7 mouse cellular contexts compared by ENCODE assay signal in the genomic region with DNA sequence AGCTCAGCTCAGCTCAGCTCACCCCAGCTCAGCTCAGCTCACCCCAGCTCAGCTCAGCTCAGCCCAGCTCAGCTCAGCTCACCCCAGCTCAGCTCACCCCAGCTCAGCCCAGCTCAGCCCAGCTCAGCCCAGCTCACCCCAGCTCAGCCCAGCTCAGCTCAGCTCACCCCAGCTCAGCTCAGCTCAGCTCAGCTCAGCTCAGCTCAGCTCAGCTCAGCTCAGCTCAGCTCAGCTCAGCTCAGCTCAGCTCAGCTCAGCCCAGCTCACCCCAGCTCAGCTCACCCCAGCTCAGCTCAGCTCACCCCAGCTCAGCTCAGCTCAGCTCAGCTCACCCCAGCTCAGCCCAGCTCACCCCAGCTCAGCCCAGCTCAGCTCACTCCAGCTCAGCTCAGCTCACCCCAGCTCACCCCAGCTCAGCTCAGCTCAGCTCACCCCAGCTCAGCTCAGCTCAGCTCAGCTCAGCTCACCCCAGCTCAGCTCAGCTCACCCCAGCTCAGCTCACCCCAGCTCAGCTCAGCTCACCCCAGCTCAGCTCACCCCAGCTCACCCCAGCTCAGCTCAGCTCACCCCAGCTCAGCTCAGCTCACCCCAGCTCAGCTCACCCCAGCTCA.
DNase-seq lines count a peak whose midpoint lies in the region; TF ChIP-seq lines count a peak whose summit lies in the region.
"Not testable (repeated sequence)": the region's sequence is repeated elsewhere in the genome, so short reads cannot be mapped to it uniquely, and the experiment has no call there.

No protein-coding gene starts in this region.

- not testable (repeated sequence) for H3K4me1 ChIP-seq in bone marrow, adult 2 months (ENCODE audit: control insufficient read depth, insufficient read depth, low read length); kidney, adult 2 months (ENCODE audit: control insufficient read depth, insufficient read depth, low read length); olfactory bulb, adult 2 months (ENCODE audit: control insufficient read depth, insufficient read depth, low read length)

- TF ChIP-seq CTCF in bone marrow, adult 2 months (IDR thresholded peaks at IDR 0.05; ENCODE audit: control insufficient read depth, insufficient read depth, low read length); kidney, adult 2 months (conservative IDR thresholded peaks at IDR 0.05; ENCODE audit: insufficient read depth, insufficient read length, low read depth, low read length); olfactory bulb, adult 2 months (IDR thresholded peaks at IDR 0.05; ENCODE audit: insufficient read depth, low read depth, low read length): not testable (repeated sequence)

- not testable (repeated sequence) for TF ChIP-seq POLR2A in bone marrow, adult 2 months (IDR thresholded peaks at IDR 0.05; ENCODE audit: borderline replicate concordance, control insufficient read depth, low read depth, low read length); kidney, adult 2 months (IDR thresholded peaks at IDR 0.05; ENCODE audit: low read depth, low read length); olfactory bulb, adult 2 months (IDR thresholded peaks at IDR 0.05; ENCODE audit: insufficient read depth, low read depth, low read length)

- peak overlapping the region; percentile 96 for H3K27ac ChIP-seq in bone marrow, adult 2 months (ENCODE audit: control insufficient read depth, insufficient read depth, low read depth, low read length, poor library complexity)
- peak overlapping the region; percentile 59; the same call in 1 of the 2 replicates for H3K27ac ChIP-seq in kidney, adult 2 months (ENCODE audit: insufficient read depth, low read depth, low read length)
- H3K27ac ChIP-seq in olfactory bulb, adult 2 months (ENCODE audit: insufficient read depth, low read depth, low read length): peak overlapping the region; percentile 31; the same call in 1 of the 2 replicates

- peak; percentile 75 for DNase-seq in CD4-positive, CD25-positive, alpha-beta regulatory T cell, adult 2 months (ENCODE audit: low read depth, low spot score)
- peak; percentile 66 for DNase-seq in heart, adult 11 months
- not testable (repeated sequence) for DNase-seq in kidney, adult 2 months
- DNase-seq in thymus, adult 18-20 months: peak; percentile 28 to 37
- peak; percentile 61 for DNase-seq in thymus, postnatal 25 days

- H3K27me3 ChIP-seq in kidney, adult 2 months (replicated peaks; ENCODE audit: control insufficient read depth, insufficient read depth, low read length): not testable (repeated sequence)

- H3K36me3 ChIP-seq in kidney, adult 2 months (ENCODE audit: control insufficient read depth, insufficient read depth, low read length): not testable (repeated sequence)

- H3K4me3 ChIP-seq in bone marrow, adult 2 months (replicated peaks; ENCODE audit: control insufficient read depth, low read depth, low read length): peak overlapping the region; percentile 81
- peak overlapping the region; percentile 23; the same call in 1 of the 2 replicates for H3K4me3 ChIP-seq in kidney, adult 2 months (ENCODE audit: insufficient read depth, low read depth, low read length)
- H3K4me3 ChIP-seq in olfactory bulb, adult 2 months (ENCODE audit: insufficient read depth, low read depth, low read length): peak overlapping the region; percentile 29; the same call in 1 of the 2 replicates

Comparison
In these comparisons a context has a peak if more than half of its experiments do, and no peak if none do; other contexts are left out.
1. H3K27ac ChIP-seq: peak in every context shown above with its lines; median percentile 96 in bone marrow, adult 2 months; 59 in kidney, adult 2 months; 31 in olfactory bulb, adult 2 months.
2. H3K4me3 ChIP-seq: peak in every context shown above with its lines; median percentile 81 in bone marrow, adult 2 months; 29 in olfactory bulb, adult 2 months; 23 in kidney, adult 2 months.